Mouse (Mus musculus): ENCODE results near the gene Pcyt2. TPM values are rescaled to one million over a fixed set of nuclear protein-coding genes. Genes with fewer than 3 reads are reported as not detected.
A peak's percentile ranks its signal among the peaks of the same experiment; 100 is the strongest.

Gene Pcyt2
- polyA plus RNA-seq (2012; rRNA removed) = 449 and 1,029 TPM in 2 replicates

DNA sequence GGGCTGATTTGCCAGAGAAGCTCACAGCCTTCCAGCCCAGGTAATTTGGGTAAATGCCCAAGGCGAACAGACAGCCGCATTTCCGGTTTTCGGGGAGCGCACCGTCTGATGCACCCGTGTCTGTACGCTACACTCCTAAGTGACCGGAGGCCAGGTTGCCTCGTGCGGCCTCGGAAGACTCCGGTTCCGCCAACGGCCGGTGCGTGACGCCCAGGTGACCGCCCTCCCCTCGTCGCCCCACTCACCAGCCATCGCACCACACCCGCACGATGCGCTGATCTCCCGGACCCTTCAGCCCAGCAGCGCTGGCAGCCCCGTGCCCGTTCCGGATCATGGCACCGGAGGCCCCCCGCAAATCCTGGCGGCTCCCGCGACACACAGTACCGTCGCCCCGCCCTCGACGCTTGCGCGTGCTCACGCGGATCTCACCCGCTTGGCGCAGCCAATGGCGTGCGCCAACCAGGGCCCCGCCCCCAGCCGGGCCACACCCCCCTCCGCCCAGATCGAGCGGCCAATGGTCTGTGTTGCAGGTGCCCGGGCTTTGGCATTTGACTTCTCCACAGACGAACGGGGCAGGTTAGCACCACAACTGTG, at the start of gene Pcyt2:
Gene Pcyt2 (minus strand): TSS at position 418 of the 594 bp plus-strand sequence.
- Histone ChIP-seq H3K4me1 (ENCODE audit: control insufficient read depth, insufficient read depth, insufficient read length, low read length) (peaks cover 14% of the 10 kb centered on the region), H3K27ac (ENCODE audit: insufficient read depth, low read depth, low read length) (peak within 1 kb of the TSS; percentile 98), H3K27me3 (ENCODE audit: control insufficient read depth, insufficient read depth, low read length) (no peaks in the 10 kb centered on the region), H3K36me3 (ENCODE audit: control insufficient read depth, insufficient read depth, low read length) (peaks cover 65% of the 10 kb centered on the region), H3K4me3 (ENCODE audit: low read depth, low read length) (peak within 1 kb of the TSS; percentile 74)
- 1% methylated on average over 56 of the region's 56 CpGs for WGBS
- TF ChIP-seq CTCF (IDR thresholded peaks at IDR 0.05; ENCODE audit: extremely low read depth, insufficient read length, insufficient replicate concordance, low read depth, low read length) (no peak), POLR2A (IDR thresholded peaks at IDR 0.05; ENCODE audit: low read depth, low read length) (peak; percentile 75)

DNA sequence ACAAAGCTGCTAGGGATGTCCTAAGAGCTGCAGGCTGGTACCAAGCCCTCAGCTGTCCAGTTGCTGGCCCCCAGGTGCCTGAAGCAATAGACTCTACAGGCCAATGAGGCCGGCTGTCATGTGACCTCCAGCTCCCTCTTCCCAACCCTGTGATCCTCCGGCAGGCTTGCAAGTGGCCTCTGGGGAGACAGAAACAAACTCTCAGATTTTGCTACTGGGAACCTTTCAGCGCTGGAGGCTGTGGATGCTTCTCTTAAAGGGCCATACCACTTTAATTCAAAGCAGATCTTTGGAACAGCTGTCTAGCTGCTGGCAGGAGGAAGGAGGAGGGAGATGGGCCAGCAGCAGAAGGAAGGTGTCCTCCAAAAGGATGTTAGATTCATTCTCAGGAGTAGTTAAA, 48.9 kb upstream of the Pcyt2 start:
- H3K36me3 ChIP-seq (ENCODE audit: control insufficient read depth, insufficient read depth, low read length) = no peaks in the 10 kb centered on the region
- TF ChIP-seq POLR2A (IDR thresholded peaks at IDR 0.05; ENCODE audit: low read depth, low read length) = no peak
- H3K4me3 ChIP-seq (ENCODE audit: low read depth, low read length) = no peak overlapping the region
- WGBS = 47% methylated on average over 3 of the region's 3 CpGs
- H3K27me3 ChIP-seq (ENCODE audit: control insufficient read depth, insufficient read depth, low read length) = peaks cover 7% of the 10 kb centered on the region; the same call in 1 of the 2 replicates
- H3K4me1 ChIP-seq (ENCODE audit: control insufficient read depth, insufficient read depth, insufficient read length, low read length) = no peaks in the 10 kb centered on the region
- no peak overlapping the region for H3K27ac ChIP-seq (ENCODE audit: insufficient read depth, low read depth, low read length)

DNA sequence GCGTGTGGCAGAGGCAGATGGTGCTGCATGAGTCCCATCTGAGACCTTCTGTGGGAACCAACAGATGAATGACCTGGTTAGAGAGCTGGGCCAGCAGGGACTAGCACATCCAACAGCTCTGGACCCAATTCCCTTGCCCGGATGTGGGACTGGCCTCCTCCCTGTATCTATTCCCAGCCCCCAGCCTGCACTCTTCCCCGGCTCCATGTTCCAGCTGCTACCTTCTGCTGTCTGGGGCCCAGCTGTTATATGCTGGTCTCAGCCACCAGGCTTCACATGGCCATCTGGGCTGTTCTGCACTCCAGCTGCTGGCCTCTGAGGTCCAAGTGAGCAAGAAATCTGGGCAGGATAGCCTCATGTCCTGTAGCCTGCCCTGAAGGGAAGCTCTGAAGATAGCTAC, 47.7 kb upstream of the Pcyt2 start:
- Histone ChIP-seq H3K27me3 (ENCODE audit: control insufficient read depth, insufficient read depth, low read length) (peaks cover 19% of the 10 kb centered on the region), H3K36me3 (ENCODE audit: control insufficient read depth, insufficient read depth, low read length) (no peaks in the 10 kb centered on the region), H3K27ac (ENCODE audit: insufficient read depth, low read depth, low read length) (no peak overlapping the region), H3K4me3 (ENCODE audit: low read depth, low read length) (no peak overlapping the region), H3K4me1 (ENCODE audit: control insufficient read depth, insufficient read depth, insufficient read length, low read length) (peaks cover 8% of the 10 kb centered on the region; the same call in 1 of the 2 replicates)
- no peak for TF ChIP-seq CTCF (IDR thresholded peaks at IDR 0.05; ENCODE audit: extremely low read depth, insufficient read length, insufficient replicate concordance, low read depth, low read length)
- TF ChIP-seq POLR2A (IDR thresholded peaks at IDR 0.05; ENCODE audit: low read depth, low read length) = no peak
- WGBS = 78% methylated on average over 3 of the region's 3 CpGs

DNA sequence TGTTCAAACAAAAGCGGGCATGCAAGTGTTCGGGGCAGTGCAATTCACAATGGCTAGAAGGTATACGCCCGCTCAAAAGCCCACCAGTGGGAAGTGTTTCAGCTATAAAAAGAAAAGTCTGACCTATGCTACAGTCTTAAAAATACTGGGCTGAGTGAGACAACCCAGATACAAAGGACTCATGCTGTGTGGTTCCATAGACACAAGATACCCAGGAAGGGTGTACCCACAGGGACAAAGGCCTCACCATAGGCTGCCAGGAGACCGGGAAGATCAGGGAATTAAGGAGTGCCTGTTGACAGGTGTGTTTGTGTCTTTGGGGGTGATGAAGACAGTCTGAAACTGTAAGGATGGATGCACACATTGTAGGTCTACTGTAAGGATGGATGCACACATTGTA, 46.0 kb upstream of the Pcyt2 start:
- TF ChIP-seq CTCF (IDR thresholded peaks at IDR 0.05; ENCODE audit: extremely low read depth, insufficient read length, insufficient replicate concordance, low read depth, low read length) (no peak), POLR2A (IDR thresholded peaks at IDR 0.05; ENCODE audit: low read depth, low read length) (no peak)
- Histone ChIP-seq H3K36me3 (ENCODE audit: control insufficient read depth, insufficient read depth, low read length) (no peaks in the 10 kb centered on the region), H3K4me1 (ENCODE audit: control insufficient read depth, insufficient read depth, insufficient read length, low read length) (peaks cover 13% of the 10 kb centered on the region; the same call in 1 of the 2 replicates), H3K27me3 (ENCODE audit: control insufficient read depth, insufficient read depth, low read length) (peaks cover 35% of the 10 kb centered on the region), H3K27ac (ENCODE audit: insufficient read depth, low read depth, low read length) (no peak overlapping the region), H3K4me3 (ENCODE audit: low read depth, low read length) (no peak overlapping the region)
- 50% methylated on average over 5 of the region's 5 CpGs for whole genome bisulfite sequencing

DNA sequence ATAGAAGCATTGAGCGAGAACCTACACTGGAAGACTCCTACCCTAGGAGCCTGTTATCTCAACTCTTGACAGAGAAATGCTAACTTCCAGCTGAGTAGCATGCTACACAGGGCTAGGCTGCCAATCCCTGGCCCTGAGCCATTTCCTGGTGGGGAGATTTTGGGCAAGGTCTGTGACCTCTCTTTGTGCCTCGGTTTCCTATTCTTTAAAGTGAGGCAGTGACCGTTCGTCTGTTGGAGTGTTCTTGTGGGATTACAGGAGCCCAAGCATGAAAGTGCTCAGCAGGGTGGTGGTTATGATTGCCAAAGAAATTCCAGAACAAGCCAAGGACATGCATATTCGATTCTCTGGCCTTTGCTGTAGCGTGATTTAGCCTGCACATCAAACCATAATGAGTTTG, 45.0 kb upstream of the Pcyt2 start:
- 71% methylated on average over 6 of the region's 6 CpGs for WGBS
- Histone ChIP-seq H3K27me3 (ENCODE audit: control insufficient read depth, insufficient read depth, low read length) (peaks cover 35% of the 10 kb centered on the region), H3K27ac (ENCODE audit: insufficient read depth, low read depth, low read length) (no peak overlapping the region), H3K4me3 (ENCODE audit: low read depth, low read length) (no peak overlapping the region), H3K4me1 (ENCODE audit: control insufficient read depth, insufficient read depth, insufficient read length, low read length) (peaks cover 13% of the 10 kb centered on the region), H3K36me3 (ENCODE audit: control insufficient read depth, insufficient read depth, low read length) (no peaks in the 10 kb centered on the region)
- TF ChIP-seq CTCF (IDR thresholded peaks at IDR 0.05; ENCODE audit: extremely low read depth, insufficient read length, insufficient replicate concordance, low read depth, low read length) (no peak), POLR2A (IDR thresholded peaks at IDR 0.05; ENCODE audit: low read depth, low read length) (no peak)

DNA sequence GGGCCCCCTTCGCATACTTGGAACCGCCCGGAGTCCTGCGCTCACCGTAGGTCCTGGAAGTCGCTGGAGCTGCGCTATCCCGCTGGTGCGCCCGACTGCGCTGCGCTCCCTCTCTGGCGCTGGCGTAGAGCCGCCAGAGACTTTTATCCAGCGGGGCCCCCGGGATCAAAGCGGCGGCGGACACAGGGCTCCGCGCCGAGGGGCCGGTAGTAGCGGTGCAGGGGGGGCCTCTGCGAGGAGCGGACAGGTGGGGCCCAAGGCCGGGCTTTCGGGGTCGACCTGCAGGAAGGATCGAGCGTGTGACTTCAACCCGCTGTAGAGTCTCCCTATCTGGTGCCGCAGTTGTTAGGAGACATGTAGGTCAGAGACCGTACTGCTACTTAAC, 43.3 kb upstream of the Pcyt2 start, which contains the start of gene Notum:
Gene Notum (minus strand): TSS at position 100 of the 385 bp plus-strand sequence.
- peaks cover 13% of the 10 kb centered on the region for H3K4me1 ChIP-seq (ENCODE audit: control insufficient read depth, insufficient read depth, insufficient read length, low read length)
- H3K27ac ChIP-seq (ENCODE audit: insufficient read depth, low read depth, low read length) = no peak within 1 kb of the TSS
- WGBS = 3% methylated on average over 35 of the region's 35 CpGs
- H3K36me3 ChIP-seq (ENCODE audit: control insufficient read depth, insufficient read depth, low read length) = no peaks in the 10 kb centered on the region
- TF ChIP-seq POLR2A (IDR thresholded peaks at IDR 0.05; ENCODE audit: low read depth, low read length) (no peak), CTCF (IDR thresholded peaks at IDR 0.05; ENCODE audit: extremely low read depth, insufficient read length, insufficient replicate concordance, low read depth, low read length) (no peak)
- peaks cover 35% of the 10 kb centered on the region for H3K27me3 ChIP-seq (ENCODE audit: control insufficient read depth, insufficient read depth, low read length)
- H3K4me3 ChIP-seq (ENCODE audit: low read depth, low read length) = peak within 1 kb of the TSS; percentile 52

DNA sequence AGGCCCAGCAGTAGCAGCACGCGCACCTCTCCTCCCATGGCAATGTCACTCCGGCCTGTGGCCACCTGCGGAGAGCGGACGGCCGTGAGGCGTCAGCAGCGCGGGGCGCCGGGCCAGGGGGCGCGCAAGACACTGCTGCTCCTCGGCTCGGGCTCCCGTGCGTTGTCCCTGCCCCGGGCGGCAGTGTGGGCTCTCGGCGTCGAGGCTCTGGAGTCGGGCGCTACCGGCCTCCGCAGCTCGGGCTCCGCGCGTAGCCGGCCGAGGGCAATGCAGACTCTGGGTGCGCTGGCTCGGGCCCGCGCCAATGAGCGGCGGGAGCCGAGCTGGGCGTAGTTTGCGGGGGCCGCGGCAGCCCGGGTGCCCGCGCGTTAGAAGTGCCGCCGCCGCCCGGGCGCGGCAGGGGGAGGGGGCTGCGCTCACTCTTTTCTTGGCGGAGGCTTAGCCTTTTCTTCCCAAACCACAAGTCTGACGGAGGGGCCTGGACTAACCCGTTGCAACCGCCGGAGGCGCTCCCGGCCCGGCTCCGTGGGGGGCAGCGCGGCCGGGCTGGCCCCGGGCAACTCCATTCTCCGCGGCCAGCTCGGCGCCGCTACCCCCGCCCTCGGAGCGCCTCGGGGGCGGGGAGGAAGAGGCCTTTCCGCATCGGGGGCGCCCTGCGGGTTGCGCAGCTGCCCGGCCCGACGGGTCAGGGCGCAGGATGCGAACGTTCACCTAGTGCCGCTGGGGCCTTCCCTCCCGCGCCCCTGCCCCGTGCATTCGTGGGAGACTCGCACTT, 42.8 kb upstream of the Pcyt2 start:
- Histone ChIP-seq H3K4me3 (ENCODE audit: low read depth, low read length) (peak overlapping the region; percentile 52), H3K4me1 (ENCODE audit: control insufficient read depth, insufficient read depth, insufficient read length, low read length) (peaks cover 13% of the 10 kb centered on the region), H3K27ac (ENCODE audit: insufficient read depth, low read depth, low read length) (no peak overlapping the region), H3K27me3 (ENCODE audit: control insufficient read depth, insufficient read depth, low read length) (peaks cover 35% of the 10 kb centered on the region), H3K36me3 (ENCODE audit: control insufficient read depth, insufficient read depth, low read length) (no peaks in the 10 kb centered on the region)
- WGBS = 1% methylated on average over 95 of the region's 95 CpGs
- TF ChIP-seq CTCF (IDR thresholded peaks at IDR 0.05; ENCODE audit: extremely low read depth, insufficient read length, insufficient replicate concordance, low read depth, low read length) = peak; percentile 8; the same call in 1 of the 2 replicates
- TF ChIP-seq POLR2A (IDR thresholded peaks at IDR 0.05; ENCODE audit: low read depth, low read length) = no peak

Data from small intestine, adult 2 months (tissue).